Mouse (Mus musculus) testis, adult 10 weeks (tissue): ENCODE data around the gene Gnpnat1. TPM values are rescaled to one million over a fixed set of nuclear protein-coding genes. Genes with fewer than 3 reads are reported as not detected.

Source experiments
- polyA plus RNA-seq: library from polyadenylated mRNA; stranded (reverse); fragments of 350-450 nt; fragmentation: Illumina TruSeq; extraction: RNeasy Lipid Tissue Mini Kit (QIAGEN cat#74804); gene quantifications from one replicate; pipeline ENCODE4 v1.2.3, GENCODE M21; 2014; ENCODE audit warnings: low read depth, low replicate concordance

The Gnpnat1 gene
- polyA plus RNA-seq: 38.5 TPM

DNA sequence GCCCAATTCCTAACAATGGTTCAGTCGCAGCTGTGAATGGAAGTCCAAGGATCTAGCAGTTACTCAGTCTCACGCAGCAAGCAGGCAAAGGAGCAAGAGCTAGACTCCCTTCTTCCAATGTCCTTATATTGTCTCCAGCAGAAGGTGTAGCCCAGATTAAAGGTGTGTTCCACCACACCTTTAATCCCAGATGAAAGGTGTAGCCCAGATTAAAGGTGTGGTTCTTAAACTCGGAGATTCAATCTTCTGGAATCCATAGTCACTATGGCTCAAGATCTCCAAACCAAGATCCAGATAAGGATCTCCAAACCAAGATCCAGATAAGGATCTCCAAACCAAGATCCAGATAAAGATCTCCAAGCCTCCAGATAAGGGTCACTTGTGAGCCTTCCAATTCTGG, at the start of gene Gnpnat1:
Gene Gnpnat1 (minus strand): TSS at position 101 of the 400 bp plus-strand sequence.

DNA sequence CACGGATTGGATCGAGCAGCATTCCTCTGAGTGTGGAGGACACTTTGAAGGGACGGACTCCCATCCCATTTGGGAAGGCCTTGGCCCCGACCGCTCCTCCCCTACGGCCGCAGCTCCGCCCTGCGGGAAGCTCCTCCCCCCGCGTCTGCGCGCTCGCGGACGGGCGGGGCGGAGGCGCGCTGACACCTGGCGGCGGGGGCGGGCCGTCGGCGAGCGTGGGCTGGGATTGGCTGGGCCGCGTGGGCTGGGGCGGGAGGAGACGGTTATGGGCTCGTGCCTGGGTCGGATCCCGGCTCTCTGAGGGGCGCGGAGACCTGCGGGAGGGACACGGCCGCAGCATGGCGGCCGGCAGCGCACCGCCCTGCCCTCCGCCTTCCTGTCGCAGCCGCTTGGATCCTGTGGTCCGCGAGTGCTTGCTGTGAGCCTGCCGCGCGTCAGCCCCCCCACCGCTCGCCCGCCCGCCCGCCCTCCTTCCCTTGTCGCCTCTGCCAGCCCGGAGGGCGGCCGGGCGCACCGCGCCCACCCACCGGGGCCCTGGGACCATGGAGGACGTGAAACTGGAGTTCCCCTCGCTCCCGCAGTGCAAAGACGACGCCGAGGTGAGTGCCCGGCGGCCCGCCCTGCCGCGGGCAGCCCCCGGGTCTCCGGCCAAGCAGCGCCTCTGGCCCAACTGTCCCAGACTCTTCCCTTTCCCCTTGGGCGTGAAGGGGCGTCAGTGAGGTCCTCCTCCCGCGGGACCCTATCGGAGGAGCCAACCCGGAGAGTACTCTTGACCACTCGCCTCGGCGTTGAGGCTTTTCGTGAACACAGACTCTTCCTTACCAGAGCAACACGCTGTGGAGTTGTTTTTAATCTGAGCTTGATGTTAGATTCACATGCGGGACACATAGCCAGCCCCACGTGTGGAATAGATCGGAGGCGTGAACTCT, 53.5 kb downstream of the Gnpnat1 start, which contains the start of gene Styx:
Gene Styx (plus strand): TSS at position 163 of the 929 bp plus-strand sequence.

DNA sequence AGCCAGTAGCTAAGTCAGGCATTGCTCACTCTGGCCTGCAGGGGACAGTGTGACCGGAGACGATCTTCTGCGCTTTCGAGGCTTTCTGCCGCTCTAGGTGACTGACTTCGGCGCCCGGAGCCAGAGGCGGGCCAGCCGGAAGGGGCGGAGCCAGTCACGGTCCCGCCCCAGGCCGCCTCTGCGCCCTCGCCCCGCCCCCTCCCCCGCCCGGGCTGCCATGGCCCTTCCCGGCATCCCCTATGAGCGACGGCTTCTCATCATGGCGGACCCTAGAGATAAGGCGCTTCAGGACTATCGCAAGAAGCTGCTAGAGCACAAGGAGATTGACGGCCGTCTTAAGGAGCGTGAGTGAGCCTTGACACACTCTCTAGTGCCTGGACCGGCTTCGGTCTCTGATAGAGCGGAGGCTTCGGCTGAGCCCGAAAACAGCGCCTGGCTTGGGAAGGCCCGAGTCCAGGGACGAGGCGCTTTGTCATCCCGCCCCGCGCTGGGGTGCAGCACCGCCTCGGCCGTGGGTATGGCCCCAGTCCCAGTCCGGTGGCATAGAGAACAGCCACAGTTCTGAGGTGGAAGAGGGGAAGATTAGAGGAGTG, 75.0 kb downstream of the Gnpnat1 start, which contains the start of gene Psmc6:
Gene Psmc6 (plus strand): TSS at position 200 of the 593 bp plus-strand sequence.

Other genes with a start within 250 kb of the Gnpnat1 start
- 5.7 TPM for gene Gpr137c, start 185.2 kb downstream of the Gnpnat1 start, polyA plus RNA-seq
- 54.4 TPM for gene Txndc16, start 184.6 kb downstream of the Gnpnat1 start, polyA plus RNA-seq
- gene Ero1l, start 86.1 kb downstream of the Gnpnat1 start, polyA plus RNA-seq: 28.9 TPM
- 225 TPM for gene Psmc6, start 75.1 kb downstream of the Gnpnat1 start, polyA plus RNA-seq
- 140 TPM for gene Styx, start 53.8 kb downstream of the Gnpnat1 start, polyA plus RNA-seq
- 17.9 TPM for gene Fermt2, start 125.2 kb upstream of the Gnpnat1 start, polyA plus RNA-seq